Mouse (Mus musculus): ENCODE data around the gene Ephb2.

- TF ChIP-seq CTCF (conservative IDR thresholded peaks at IDR 0.05; ENCODE audit: insufficient read depth, insufficient read length, low read depth, low read length) (no peak), POLR2A (IDR thresholded peaks at IDR 0.05; ENCODE audit: low read depth, low read length) (no peak)
Observed at GRCm38 (mm10) chr4:136703351-136703750, 132.4 kb downstream of the Ephb2 start.
